Mouse (Mus musculus) induced T-regulatory cell, adult 2 months (primary cell): ENCODE measurements around the gene Brsk2.

ENCODE experiments used
- DNase-seq: peaks from one replicate; pipeline ENCODE4 v3.0.0-alpha.2; 2012; ENCODE audit warnings: low read depth

Brsk2 gene

GRCm38 (mm10) chr7:141955565-141956173, 6.1 kb downstream of the Brsk2 start:
- DNase-seq: no peak

- DNase-seq: no peak
Observed at GRCm38 (mm10) chr7:141956174-141956566, 6.6 kb downstream of the Brsk2 start.

DNA sequence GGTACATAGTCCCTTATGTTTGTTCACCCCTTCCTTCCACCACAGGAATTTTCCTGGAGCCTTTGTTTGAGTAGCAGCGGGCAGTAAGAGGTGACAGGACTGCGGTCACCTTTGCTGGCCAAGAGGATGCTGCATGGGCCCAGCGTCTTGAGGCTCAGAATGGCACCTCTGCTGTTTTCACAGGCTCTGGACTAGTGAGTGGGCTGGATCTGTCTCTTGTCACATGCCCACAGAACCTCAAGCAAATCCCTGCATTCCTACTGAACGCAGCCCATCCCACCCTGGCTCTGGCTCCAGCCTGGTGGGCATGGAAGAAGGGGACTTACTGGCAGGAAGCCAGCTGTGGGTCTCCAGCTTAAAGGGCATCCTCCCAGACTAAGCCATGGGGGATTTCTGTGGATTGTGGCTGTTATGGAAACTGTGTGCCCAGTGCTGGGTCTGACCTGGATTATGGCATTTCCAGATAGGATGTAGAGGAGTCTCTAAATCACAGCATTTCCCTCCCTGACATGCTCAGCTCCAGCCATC, 8.0 kb downstream of the Brsk2 start:
- no peak for DNase-seq

DNA sequence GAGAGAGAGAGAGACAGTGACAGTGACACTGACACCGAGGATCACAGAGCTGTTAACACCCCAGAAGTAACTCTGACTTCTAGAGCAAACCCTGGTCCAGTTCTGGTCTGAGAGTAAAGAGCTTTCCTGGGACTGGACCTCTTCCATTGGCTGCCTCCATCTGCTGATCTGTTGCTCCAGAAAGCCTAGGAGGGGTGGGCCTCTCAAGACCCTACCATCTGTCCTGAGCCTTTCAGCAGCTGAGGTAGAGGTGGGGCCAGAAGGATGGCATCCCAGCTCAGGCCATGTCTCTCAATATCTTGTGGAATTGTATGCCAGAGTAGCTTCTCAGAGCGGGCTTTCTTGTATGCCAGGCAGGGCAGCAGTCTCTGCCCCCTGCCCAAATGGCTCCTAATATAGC, 8.7 kb downstream of the Brsk2 start:
- no peak for DNase-seq

DNA sequence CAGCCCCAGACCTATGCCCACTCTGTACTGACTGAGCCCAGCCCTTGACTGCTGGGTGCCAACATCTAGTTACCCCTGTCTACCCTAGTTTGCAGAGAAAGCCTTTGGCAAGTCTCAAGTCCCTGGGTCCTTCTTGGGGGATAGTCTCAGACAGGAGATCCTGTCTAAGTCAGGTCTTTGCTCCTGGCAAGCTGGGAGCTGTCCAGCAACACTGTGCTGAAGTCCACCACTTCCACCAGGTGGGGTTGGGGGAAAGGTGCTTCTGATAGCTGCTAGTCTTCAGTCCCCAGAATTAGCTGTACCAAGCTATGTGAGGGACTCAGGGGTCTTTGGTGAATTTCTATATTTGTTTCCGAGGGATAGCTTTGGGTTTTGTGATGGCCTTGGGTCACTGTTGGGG, 9.6 kb downstream of the Brsk2 start:
- DNase-seq: no peak

DNA sequence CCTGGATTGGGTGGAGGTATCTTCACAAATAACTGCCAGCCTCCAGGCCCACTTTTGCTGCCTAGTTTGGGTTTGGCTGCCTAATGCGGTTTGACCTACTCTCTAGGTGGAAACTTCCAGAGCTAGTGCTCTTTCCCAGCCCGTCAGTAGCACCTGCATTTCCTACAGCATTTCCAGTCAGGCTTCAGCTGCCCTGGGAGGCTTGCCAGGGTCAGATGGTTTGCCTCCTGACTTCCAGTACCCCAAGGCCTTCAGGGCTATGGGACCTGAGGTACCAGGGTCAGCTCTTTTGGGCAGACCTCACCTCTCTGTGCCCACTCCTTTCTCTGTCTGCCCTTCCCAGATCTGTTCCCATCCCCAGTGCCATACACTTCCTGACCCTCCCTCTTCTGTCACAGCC, 11.4 kb downstream of the Brsk2 start:
- no peak for DNase-seq

DNA sequence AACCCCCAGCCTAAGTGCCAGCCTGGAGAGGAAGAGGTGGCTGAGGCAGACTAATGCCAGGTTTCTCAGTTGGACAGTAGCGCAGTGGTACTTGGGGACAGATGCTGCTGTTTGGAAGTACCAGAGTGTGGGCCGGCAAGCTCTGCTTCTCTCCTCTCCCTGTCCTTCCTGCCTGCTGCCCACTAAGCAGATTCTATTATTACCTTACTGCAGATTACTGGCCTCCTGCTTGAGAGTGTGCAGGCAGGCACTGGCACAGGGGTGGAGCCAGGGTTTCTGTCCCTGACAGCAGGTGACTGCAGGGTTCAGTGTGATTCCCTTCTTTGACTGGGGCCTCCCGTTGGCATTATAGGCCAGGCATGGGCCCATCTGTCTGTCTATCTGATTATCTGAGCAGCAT, 11.9 kb downstream of the Brsk2 start:
- DNase-seq: no peak

- no peak for DNase-seq
Observed at GRCm38 (mm10) chr7:141962521-141962920, 13.0 kb downstream of the Brsk2 start.

DNA sequence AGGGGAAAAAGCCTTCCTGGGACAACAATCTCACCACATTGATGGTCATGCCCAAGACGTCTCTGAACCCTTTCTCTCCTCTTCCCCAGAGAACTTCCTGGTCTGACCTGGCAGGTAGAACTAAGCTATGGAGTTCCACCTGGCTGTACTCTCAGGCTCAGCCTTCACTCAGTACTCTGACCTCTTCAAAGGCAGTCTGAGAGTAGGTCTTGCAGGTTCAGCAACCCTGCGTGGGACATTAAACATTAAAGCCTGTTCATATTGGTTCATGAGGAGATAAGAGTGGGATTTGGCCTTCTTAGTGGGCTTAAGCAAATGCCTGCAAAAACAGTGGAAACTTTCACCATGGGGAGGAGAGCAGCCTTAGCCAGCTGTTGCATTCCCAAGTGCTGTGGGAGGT, 16.7 kb downstream of the Brsk2 start:
- no peak for DNase-seq

DNA sequence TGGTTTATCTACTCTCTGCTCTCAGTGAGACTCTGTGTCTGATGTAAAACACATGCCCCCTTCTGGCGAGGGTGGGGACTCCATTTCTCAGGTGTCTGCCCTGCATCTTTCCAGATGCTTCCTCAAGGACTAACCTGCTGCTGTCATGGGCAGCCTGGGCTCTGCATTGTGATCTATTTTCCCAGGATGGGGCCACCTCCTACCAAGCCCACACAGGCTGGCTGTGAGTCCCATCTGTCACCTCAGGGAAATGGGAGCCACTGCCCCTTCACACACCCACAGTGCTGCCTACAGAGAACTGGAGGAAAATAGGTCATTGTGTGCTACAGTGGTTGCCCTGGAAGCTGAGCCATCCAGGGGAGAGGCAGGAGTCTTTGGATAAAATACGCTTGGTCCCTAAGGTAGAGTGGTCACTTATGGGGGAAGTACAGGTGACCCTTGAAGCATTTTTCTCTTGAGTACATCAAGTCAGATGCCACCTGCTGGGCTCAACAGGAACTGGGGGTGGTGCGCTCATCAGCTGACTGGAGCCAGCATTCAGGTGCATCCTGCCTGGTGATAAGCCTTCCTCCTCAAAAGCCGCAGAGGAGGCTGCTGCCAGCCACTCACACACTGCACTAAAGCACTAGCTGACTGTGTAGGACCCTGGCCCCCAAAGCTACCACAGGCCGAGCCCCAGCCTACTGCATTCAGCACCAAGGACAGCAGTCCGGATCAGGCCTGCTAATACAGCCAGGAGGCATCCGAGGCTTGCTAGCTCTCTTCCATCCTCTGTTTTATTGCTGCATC, 23.5 kb downstream of the Brsk2 start:
- DNase-seq: peak; percentile 32

DNA sequence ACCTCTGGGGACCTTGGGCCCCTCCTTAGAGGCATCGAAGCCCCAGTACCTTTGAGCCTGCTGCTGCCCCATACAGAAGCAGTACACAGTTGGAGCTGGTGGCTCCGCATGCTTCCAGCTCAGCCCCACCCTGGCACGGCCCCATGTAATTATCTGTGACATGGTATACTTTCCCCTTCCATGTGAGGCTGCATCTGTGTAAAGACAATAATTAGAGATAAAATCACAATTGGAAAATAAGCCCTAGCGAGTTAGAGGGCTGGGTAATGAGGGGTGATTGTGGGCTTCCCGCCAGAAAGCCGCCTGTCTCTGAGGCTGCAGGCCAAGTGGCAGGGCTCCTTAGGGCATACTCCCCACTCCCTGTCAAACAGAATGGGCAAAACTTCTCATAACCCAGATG, 28.5 kb downstream of the Brsk2 start:
- no peak for DNase-seq

- DNase-seq: no peak
Observed at GRCm38 (mm10) chr7:141979247-141979646, 29.7 kb downstream of the Brsk2 start.

- DNase-seq: no peak
Observed at GRCm38 (mm10) chr7:141981237-141981636, 31.7 kb downstream of the Brsk2 start.

GRCm38 (mm10) chr7:141988314-141988806, 38.8 kb downstream of the Brsk2 start:
- no peak for DNase-seq

DNA sequence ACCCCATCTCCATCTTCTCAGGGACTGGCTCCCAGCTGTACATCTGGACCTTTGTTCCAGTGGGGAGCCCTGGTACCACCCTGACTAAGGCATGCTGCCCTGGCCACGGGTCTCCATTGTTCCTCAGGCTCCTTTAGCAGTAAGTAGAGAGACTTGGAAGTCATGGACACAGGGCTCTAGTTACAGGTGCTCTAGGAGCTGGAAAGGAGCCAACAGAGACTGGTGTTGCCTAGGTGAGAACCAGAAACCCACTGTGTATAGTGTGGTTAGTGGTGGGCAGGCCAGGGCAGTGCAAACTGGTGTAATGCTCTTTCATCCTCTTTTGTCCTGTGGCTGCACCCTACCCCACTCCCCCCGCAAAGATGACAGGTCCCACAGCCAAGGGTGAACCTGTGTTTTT, 41.6 kb downstream of the Brsk2 start:
- no peak for DNase-seq

GRCm38 (mm10) chr7:141994121-141994520, 44.6 kb downstream of the Brsk2 start:
- no peak for DNase-seq

- no peak for DNase-seq
Observed at GRCm38 (mm10) chr7:142000661-142001060, 51.1 kb downstream of the Brsk2 start.

GRCm38 (mm10) chr7:142001597-142002340, 52.2 kb downstream of the Brsk2 start:
- no peak for DNase-seq

- DNase-seq: peak; percentile 62
Observed at GRCm38 (mm10) chr7:142016562-142016961, 67.0 kb downstream of the Brsk2 start.

DNA sequence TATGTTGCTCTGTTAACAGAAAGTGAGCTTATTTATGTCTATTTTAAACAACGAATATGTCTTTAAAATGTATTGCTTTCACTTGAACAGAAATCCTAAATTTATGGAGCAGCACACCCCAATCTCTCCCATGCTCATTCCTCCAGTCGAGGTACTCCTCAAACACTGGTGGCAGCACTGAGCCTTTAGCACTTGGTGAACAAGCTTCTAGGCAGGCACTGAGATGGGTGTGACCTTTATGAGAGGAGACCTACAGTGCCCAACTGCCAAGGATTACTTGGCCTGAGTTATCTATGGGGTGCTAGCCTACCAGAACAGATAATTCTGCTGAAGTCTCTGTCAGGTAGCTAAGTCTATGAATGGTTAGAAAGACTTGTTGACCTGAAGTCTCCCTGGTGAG, 70.1 kb downstream of the Brsk2 start:
- DNase-seq: no peak

GRCm38 (mm10) chr7:142020827-142021226, 71.3 kb downstream of the Brsk2 start:
- no peak for DNase-seq

DNA sequence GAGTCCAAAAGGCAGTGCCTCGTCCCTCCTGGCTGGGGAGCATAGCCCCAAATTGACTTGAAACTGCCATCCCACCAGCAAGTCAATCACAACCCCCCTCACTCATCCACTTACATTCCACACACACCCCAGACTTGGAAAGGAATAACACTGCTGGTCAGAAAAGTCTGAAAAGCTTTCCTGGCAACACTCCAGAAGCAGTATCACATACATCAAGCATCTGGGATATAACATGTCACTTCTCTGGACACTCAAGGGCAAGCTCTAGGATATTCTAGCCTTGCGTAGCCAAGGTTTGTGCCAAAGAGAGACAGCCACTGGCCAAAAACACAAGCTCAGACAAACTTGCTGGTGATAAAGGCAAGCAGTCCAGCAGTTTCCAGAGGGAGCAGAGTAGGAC, 75.6 kb downstream of the Brsk2 start:
- no peak for DNase-seq

GRCm38 (mm10) chr7:142025926-142026325, 76.4 kb downstream of the Brsk2 start:
- no peak for DNase-seq
